Mouse (Mus musculus): ENCODE data around the gene Cdkn1a. TPM values are rescaled to one million over a fixed set of nuclear protein-coding genes. Genes with fewer than 3 reads are reported as not detected.
"Not testable (repeated sequence)": the region's sequence is repeated elsewhere in the genome, so short reads cannot be mapped to it uniquely, and the experiment has no call there.

Gene Cdkn1a
- polyA plus RNA-seq (2012; rRNA removed) = 15.5 and 17.7 TPM in 2 replicates

- no peak for TF ChIP-seq POLR2A (IDR thresholded peaks at IDR 0.05; ENCODE audit: extremely low read depth, insufficient read depth, low read length)
- H3K27ac ChIP-seq (ENCODE audit: insufficient read depth, low read length) = no peak within 1 kb of the TSS
- no peaks in the 10 kb centered on the region for H3K4me1 ChIP-seq (ENCODE audit: control insufficient read depth, insufficient read depth, low read length)
- no peak within 1 kb of the TSS for H3K4me3 ChIP-seq (ENCODE audit: insufficient read depth, low read length)
Measured at GRCm38 (mm10) chr17:29090776-29091175, at the start of gene Cdkn1a. TSS of gene Cdkn1a (plus strand) at chr17:29090976.

- not testable (repeated sequence) for H3K4me1 ChIP-seq (ENCODE audit: control insufficient read depth, insufficient read depth, low read length); H3K4me3 ChIP-seq (ENCODE audit: insufficient read depth, low read length); H3K27ac ChIP-seq (ENCODE audit: insufficient read depth, low read length)
Measured at GRCm38 (mm10) chr17:29041632-29042031, 49.1 kb upstream of the Cdkn1a start.

- no peaks in the 10 kb centered on the region; the same call in 1 of the 2 replicates for H3K4me1 ChIP-seq (ENCODE audit: control insufficient read depth, insufficient read depth, low read length)
- no peak overlapping the region for H3K4me3 ChIP-seq (ENCODE audit: insufficient read depth, low read length)
- no peak overlapping the region for H3K27ac ChIP-seq (ENCODE audit: insufficient read depth, low read length)
- TF ChIP-seq CTCF (IDR thresholded peaks at IDR 0.05; ENCODE audit: extremely low read depth, insufficient read depth, low read length) (no peak), POLR2A (IDR thresholded peaks at IDR 0.05; ENCODE audit: extremely low read depth, insufficient read depth, low read length) (no peak)
Measured at GRCm38 (mm10) chr17:29042569-29042968, 48.2 kb upstream of the Cdkn1a start.

- Histone ChIP-seq H3K4me3 (ENCODE audit: insufficient read depth, low read length) (no peak overlapping the region), H3K27ac (ENCODE audit: insufficient read depth, low read length) (no peak overlapping the region), H3K4me1 (ENCODE audit: control insufficient read depth, insufficient read depth, low read length) (no peaks in the 10 kb centered on the region; the same call in 1 of the 2 replicates)
- no peak for TF ChIP-seq POLR2A (IDR thresholded peaks at IDR 0.05; ENCODE audit: extremely low read depth, insufficient read depth, low read length)
- no peak for TF ChIP-seq CTCF (IDR thresholded peaks at IDR 0.05; ENCODE audit: extremely low read depth, insufficient read depth, low read length)
Measured at GRCm38 (mm10) chr17:29043583-29043982, 47.2 kb upstream of the Cdkn1a start.

GRCm38 (mm10) chr17:29044146-29044924 is 46.4 kb upstream of the Cdkn1a start:
- H3K27ac ChIP-seq (ENCODE audit: insufficient read depth, low read length) = no peak overlapping the region
- TF ChIP-seq POLR2A (IDR thresholded peaks at IDR 0.05; ENCODE audit: extremely low read depth, insufficient read depth, low read length) = no peak
- no peak for TF ChIP-seq CTCF (IDR thresholded peaks at IDR 0.05; ENCODE audit: extremely low read depth, insufficient read depth, low read length)
- H3K4me3 ChIP-seq (ENCODE audit: insufficient read depth, low read length) = no peak overlapping the region
- H3K4me1 ChIP-seq (ENCODE audit: control insufficient read depth, insufficient read depth, low read length) = no peaks in the 10 kb centered on the region; the same call in 1 of the 2 replicates

GRCm38 (mm10) chr17:29044925-29045319 is 45.9 kb upstream of the Cdkn1a start:
- Histone ChIP-seq H3K4me1 (ENCODE audit: control insufficient read depth, insufficient read depth, low read length) (peaks cover 1% of the 10 kb centered on the region; the same call in 1 of the 2 replicates), H3K4me3 (ENCODE audit: insufficient read depth, low read length) (no peak overlapping the region), H3K27ac (ENCODE audit: insufficient read depth, low read length) (no peak overlapping the region)
- TF ChIP-seq POLR2A (IDR thresholded peaks at IDR 0.05; ENCODE audit: extremely low read depth, insufficient read depth, low read length) = no peak
- peak; percentile 62 for TF ChIP-seq CTCF (IDR thresholded peaks at IDR 0.05; ENCODE audit: extremely low read depth, insufficient read depth, low read length)

- H3K27ac ChIP-seq (ENCODE audit: insufficient read depth, low read length) = no peak overlapping the region
- H3K4me1 ChIP-seq (ENCODE audit: control insufficient read depth, insufficient read depth, low read length) = peaks cover 1% of the 10 kb centered on the region; the same call in 1 of the 2 replicates
- H3K4me3 ChIP-seq (ENCODE audit: insufficient read depth, low read length) = no peak overlapping the region
- TF ChIP-seq CTCF (IDR thresholded peaks at IDR 0.05; ENCODE audit: extremely low read depth, insufficient read depth, low read length) (no peak), POLR2A (IDR thresholded peaks at IDR 0.05; ENCODE audit: extremely low read depth, insufficient read depth, low read length) (no peak)
Measured at GRCm38 (mm10) chr17:29045741-29046530, 44.8 kb upstream of the Cdkn1a start.

GRCm38 (mm10) chr17:29046863-29047262 is 43.9 kb upstream of the Cdkn1a start:
- Histone ChIP-seq H3K4me1 (ENCODE audit: control insufficient read depth, insufficient read depth, low read length) (peaks cover 1% of the 10 kb centered on the region; the same call in 1 of the 2 replicates), H3K27ac (ENCODE audit: insufficient read depth, low read length) (no peak overlapping the region), H3K4me3 (ENCODE audit: insufficient read depth, low read length) (no peak overlapping the region)
- TF ChIP-seq POLR2A (IDR thresholded peaks at IDR 0.05; ENCODE audit: extremely low read depth, insufficient read depth, low read length) (no peak), CTCF (IDR thresholded peaks at IDR 0.05; ENCODE audit: extremely low read depth, insufficient read depth, low read length) (no peak)

GRCm38 (mm10) chr17:29047697-29048514 is 42.9 kb upstream of the Cdkn1a start:
- H3K27ac ChIP-seq (ENCODE audit: insufficient read depth, low read length) = no peak overlapping the region
- TF ChIP-seq POLR2A (IDR thresholded peaks at IDR 0.05; ENCODE audit: extremely low read depth, insufficient read depth, low read length) = no peak
- no peak for TF ChIP-seq CTCF (IDR thresholded peaks at IDR 0.05; ENCODE audit: extremely low read depth, insufficient read depth, low read length)

More at GRCm38 (mm10) chr17:29047697-29048514, 42.9 kb upstream of the Cdkn1a start:
- H3K4me1 ChIP-seq (ENCODE audit: control insufficient read depth, insufficient read depth, low read length) = peaks cover 1% of the 10 kb centered on the region; the same call in 1 of the 2 replicates
- no peak overlapping the region for H3K4me3 ChIP-seq (ENCODE audit: insufficient read depth, low read length)
